Mouse (Mus musculus) testis, adult 2 months (tissue): ENCODE results near the gene Cpvl.

Experiments
- CTCF ChIP-seq: fragments of 200-500 bp; IDR thresholded peaks from 2 replicates; pipeline ENCODE4 v1.5.1; 2012; ENCODE audit warnings: low read depth, mild to moderate bottlenecking, inconsistent platforms, low read length, moderate library complexity; ENCODE audit not compliant: control insufficient read depth, insufficient read depth, insufficient replicate concordance
- POLR2A ChIP-seq: fragments of 200-500 bp; IDR thresholded peaks from 2 replicates; pipeline ENCODE4 v1.6.1; 2012; ENCODE audit warnings: low read depth, mild to moderate bottlenecking, inconsistent platforms, low read length, moderate library complexity; ENCODE audit not compliant: control insufficient read depth

- no peak for TF ChIP-seq POLR2A
- TF ChIP-seq CTCF = no peak
Measured at GRCm38 (mm10) chr6:53854226-53854625, 124.2 kb downstream of the Cpvl start.
